Mouse (Mus musculus) kidney, postnatal 4 days (tissue): Measurements from ENCODE around the gene Usp43.

Experiments used
- DNase-seq, 2 experiments: peaks; one replicate each; pipeline ENCODE4 v3.0.0; 2021; ENCODE audit warnings: mixed read lengths in 2 of 2

Gene Usp43

DNA sequence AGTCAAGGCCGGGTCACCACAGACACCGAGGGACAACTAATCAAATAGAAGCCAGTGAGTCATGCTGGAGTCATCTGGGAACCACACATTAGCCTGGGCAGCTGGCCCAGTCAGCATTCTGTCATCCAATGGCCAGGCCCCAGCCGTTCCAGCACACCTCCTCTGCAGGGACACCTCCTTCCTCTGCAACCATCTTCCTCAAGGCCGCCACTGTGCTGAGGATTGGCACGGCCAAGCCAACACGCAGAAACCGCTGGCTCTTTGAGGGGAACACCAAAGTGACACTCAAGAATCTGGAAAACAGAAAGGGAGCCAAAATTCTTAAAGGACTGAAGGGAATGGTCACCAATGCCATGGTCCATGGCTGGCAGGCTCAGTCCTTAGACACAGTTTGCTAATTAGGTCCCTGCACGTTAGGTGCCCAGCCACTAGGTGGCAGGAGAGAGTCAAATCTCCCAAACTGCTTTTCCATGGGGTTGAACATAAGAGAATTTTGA, 24.8 kb downstream of the Usp43 start:
- peak; percentile 75 to 77 for DNase-seq

DNA sequence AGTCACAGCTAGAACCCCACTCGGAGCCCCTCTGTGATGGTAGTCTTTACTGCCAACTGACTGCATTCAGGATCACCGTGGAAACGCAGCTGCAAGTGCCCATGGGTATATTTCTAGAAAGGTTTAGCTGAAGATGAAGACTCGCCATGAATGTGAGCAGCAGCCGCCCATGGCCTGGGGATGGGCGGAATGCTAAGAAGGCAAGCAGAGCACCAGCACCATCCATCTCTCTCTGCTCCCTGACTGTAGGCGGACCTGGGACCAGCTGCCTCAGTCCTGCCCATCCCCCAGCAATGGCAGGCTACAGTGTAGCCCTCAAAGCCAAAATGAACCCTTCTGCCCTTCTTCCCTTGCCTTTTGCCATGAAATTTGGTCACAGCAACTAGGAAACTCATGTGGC, 26.3 kb downstream of the Usp43 start:
- DNase-seq = no peak

DNA sequence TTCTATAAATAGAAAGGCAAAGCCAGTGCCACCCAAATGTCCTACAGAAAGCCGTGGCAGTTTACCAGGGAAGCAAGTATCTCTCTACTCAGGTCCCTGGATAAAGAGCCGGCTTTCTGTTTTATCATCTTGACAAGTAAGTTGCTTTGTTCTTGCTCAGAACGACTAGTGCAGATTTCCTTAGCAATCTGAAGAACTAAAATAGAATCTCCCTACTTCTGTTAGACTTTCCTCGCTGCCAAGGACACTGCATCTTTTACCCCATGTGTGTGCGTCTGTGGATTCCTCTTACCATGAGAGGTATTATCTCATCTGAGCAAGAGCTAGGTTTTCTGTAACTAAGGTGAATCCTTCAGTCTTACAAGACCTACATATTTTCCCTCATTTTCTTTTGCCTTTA, 33.4 kb downstream of the Usp43 start:
- no peak for DNase-seq

DNA sequence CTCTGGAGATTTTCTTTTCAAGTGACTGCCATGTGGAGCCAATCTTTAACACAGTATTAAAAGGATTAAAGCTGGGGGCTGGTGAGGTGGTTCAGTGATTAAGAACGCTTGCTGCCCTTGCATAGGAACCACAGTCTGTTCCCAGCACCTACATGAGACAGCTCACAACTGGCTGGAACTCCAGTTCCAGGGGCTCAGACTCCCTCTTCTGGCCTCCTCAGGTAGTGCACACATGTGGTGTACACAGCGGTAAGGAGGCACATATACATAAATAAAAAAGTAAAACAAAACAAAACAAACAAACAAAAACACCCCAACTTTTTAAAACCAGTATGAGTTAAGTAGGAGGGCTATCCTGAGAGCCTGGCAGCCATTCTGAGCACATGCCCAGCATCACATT, 36.0 kb downstream of the Usp43 start:
- DNase-seq = no peak

GRCm38 (mm10) chr11:67865521-67866197, 56.3 kb downstream of the Usp43 start:
- no peak for DNase-seq

GRCm38 (mm10) chr11:67865100-67865499, 56.9 kb downstream of the Usp43 start:
- no peak for DNase-seq

- peak in 1 of 2 experiments; percentile 15 for DNase-seq
Measured at GRCm38 (mm10) chr11:67861399-67861838, 60.5 kb downstream of the Usp43 start.

DNA sequence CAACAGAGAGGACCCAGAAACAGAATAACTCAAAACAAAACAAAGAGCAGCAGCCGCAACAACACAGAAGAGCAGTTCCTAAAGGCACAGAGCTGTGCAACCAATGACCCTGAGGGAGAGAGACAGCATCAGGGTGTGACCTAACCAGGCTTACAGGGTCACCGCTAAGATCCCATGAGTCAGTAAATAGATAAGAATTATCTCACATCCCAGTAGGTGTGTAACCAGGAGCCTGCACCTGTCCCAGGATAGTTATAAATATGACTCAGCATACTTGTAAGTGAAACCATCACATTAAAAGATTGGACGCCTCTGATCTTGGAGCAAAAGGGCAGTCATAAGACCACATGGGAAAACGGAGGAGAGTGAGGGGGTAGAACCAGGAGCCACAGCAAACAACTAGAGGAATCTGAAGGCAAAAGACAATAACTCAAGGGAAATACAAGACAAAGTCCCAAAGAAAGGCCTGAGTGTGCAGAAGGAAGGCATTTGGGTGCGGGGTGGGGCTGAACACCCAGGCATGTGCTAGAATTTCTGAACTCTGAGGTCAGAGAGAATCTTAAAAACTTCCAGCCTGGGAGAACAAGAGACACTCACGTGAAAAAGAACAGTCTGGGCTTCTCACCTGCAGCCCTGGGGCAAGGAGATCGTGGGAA, 61.1 kb downstream of the Usp43 start:
- no peak for DNase-seq

DNA sequence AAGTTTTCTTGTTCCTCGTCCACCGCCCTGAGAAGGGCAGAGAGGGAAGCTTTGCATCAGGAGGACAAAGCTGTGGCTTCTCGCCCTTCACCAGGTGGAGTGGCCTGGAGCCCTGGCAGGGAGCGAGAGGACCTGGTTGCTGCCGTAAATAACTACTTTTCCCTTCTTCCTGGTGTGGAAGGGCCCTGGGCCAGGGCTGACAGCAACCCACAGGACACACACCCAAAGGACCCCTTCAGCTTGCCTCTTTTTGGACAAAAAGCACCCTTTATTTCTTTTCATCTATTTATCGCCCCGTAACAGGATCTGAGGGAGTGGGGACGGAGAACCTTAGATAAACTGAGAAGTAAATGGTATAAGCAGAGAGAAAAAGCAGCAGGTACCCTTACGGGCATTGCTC, 63.4 kb downstream of the Usp43 start:
- no peak for DNase-seq

GRCm38 (mm10) chr11:67855035-67855434, 66.9 kb downstream of the Usp43 start:
- peak; percentile 57 to 64 for DNase-seq

DNA sequence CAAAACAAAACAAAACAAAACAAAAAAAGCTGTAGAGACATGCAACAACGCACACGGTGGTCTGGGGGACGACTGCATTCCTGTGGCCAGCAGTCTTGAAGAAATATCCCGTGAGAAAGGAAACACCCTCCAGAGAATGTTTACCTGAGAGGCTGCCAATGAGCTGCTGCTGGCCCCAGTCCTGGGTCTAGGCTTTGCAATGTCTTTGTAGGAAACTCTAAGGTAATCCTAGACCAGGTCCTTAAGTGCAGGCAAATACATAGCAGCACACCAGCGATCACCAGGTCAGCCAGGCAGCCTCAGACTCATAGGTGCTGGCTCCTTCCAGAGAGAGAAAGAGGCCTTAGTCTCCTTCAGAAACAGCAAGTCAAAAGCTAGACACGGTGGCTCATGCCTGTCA, 68.0 kb downstream of the Usp43 start:
- DNase-seq = peak in 1 of 2 experiments; percentile 14

DNA sequence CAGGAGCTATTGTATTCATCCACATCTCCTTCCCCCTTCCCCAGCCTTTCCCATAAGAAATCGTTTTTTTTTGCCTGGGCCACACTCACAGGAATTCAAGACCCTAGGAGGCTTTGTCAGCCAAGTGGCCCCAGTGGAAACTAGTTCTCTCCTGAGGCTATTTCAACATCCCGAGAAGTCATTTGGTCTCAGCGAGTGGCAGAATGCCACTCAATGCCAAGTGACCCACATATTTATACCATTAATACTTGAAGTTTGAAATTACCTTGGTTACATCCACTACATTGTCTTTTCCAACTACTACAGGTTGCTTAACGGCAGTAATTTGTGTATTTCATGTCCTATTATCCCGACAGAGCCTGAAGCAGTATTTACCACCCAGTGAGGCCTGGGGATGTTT, 70.2 kb downstream of the Usp43 start:
- no peak for DNase-seq

GRCm38 (mm10) chr11:67845193-67845592, 76.8 kb downstream of the Usp43 start:
- no peak for DNase-seq

DNA sequence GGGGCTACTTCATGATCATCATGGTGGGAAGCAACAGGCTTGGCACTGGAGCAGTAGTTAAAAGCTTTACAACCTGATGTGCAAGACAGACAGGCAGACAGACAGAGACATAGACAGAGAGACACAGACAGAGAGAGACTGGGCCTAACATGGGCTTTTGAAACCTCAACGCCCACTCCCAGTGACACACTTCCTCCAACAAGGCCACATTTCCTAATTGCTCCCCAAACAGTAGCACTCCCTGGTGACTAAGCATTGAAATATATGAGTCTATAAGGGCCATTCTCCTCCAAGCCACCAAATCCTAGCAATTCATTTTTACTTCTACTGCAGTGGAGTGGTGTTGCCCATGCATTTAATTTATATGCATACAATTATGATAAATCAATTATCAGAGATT, 82.1 kb downstream of the Usp43 start:
- no peak for DNase-seq

- DNase-seq = no peak
Measured at GRCm38 (mm10) chr11:67835408-67836078, 86.4 kb downstream of the Usp43 start.

GRCm38 (mm10) chr11:67831820-67832219, 90.1 kb downstream of the Usp43 start:
- DNase-seq = no peak

DNA sequence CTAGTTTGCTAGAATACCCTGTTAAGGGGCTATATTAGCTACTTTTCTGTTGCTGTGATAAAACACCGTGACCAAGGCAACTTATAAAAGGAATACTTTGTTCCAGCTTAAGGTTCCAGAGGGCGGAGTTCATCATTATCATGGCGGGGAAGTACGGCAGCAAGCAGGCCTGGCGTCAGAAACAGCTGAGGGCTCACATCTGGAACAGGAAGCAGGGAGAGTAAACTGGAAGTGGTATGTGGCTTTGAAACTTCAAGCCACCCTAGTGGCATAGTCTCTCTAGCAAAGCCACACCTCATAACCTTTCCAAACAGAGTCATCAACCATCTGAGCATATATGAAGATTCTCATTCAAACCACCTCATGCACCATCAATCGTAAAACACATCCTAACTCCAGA, 92.4 kb downstream of the Usp43 start:
- no peak for DNase-seq

GRCm38 (mm10) chr11:67828360-67829059, 93.4 kb downstream of the Usp43 start:
- peak; percentile 36 to 60 for DNase-seq

DNA sequence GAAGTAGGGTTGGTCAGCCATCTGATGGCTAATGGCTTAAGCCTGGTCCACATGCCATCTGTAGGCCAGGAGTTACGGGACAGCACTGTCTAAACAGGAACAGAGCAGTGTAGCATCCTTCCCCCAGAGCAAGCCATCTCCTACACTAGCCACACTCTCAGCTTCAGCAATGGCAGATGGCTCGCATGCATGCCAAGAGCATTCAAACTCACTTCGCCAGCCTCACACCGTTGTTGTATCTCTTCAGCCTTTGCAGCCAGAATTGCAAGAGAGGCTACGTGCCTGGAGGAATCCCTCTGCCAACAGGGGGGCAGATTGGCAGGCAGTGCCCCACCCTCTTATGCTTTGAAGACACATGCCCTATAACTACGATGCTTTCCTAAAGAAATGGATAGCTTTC, 100.4 kb downstream of the Usp43 start:
- no peak for DNase-seq

DNA sequence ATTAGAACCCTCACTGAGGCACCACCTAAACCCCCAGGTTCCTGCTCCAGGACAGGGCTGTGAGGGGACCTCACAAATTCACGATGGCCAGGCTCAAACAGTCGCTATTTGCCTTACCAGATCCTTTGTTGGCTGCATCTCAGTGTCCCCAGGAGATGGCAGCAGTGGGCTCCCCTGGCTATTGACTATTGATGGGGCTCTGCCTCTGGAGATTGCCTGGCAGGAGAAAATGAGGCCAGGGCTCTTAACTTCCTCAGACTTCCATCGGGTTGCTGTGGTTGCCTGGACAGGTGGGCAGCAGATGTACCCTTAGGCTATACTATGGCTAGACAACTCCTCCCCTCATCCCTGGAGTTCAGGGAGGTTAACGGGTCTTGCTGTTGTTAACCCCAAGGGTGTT, 101.7 kb downstream of the Usp43 start:
- peak; percentile 74 to 76 for DNase-seq

GRCm38 (mm10) chr11:67819604-67820003, 102.3 kb downstream of the Usp43 start:
- DNase-seq = peak; percentile 72 to 73

- DNase-seq = peak; percentile 57
Measured at GRCm38 (mm10) chr11:67811535-67811934, 110.4 kb downstream of the Usp43 start.

DNA sequence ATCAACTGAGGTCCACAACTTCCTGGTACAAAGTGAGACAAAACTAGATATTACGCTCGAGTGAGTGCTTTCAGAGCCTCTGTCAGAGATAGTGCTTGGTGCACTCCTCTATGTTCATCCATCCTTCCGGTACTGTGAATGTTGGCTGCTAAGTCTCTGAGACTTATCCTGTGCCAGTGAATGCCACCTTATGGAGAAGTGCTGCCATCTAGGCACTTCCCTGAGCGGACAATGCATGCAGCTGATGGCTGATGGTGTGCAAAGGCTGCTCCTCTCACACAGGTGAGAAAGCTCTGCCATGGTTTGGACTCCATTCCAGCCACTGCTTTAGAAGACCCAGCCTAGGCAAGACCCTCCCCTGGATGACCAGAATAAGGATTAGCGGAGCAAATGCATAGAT, 113.9 kb downstream of the Usp43 start:
- DNase-seq = no peak
